Mouse (Mus musculus): ENCODE measurements at regions not wholly inside any gene's neighbourhood (a gene's known extent, or its start where the extent isn't known, plus 50 kb on each side); places are given as distances from the start of the nearest gene placed in this dataset.

DNA sequence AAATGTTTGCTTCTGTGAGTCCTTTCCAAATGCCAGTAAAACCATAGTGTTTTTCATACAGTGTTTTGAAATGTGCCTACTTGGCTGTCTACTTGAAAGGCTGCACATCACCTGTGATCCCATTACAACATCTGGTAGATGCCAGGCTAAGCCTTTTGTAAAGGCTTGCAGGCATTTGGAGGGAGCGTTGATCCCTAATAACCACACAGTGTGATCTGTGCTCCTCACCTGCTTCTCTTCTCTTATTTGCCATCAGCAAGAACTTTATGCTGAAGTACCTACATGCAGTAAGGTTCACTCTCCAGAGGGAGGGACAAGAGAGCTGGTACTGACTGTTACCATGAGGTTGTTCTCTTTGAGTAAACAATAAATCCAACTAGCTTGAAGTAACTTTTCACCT lies 1553.7 kb upstream of the Slc10a2 start:
- ATAC-seq = no peak
- 81% methylated on average over 1 of the region's 1 CpGs for WGBS
- H3K27me3 ChIP-seq (replicated peaks; ENCODE audit: control insufficient read depth, insufficient read depth, low read length) = no peaks in the 10 kb centered on the region
- H3K4me3 ChIP-seq (replicated peaks; ENCODE audit: low read length) = no peak overlapping the region
- H3K9ac ChIP-seq (replicated peaks; ENCODE audit: low read depth, low read length) = no peak overlapping the region
- no peaks in the 10 kb centered on the region for H3K9me3 ChIP-seq (ENCODE audit: control insufficient read depth, low read length)
- no peak overlapping the region for H3K4me2 ChIP-seq (ENCODE audit: low read length)
- H3K27ac ChIP-seq (ENCODE audit: low read length) = no peak overlapping the region
- no peaks in the 10 kb centered on the region for H3K36me3 ChIP-seq (ENCODE audit: control insufficient read depth, insufficient read depth)
- H3K4me1 ChIP-seq (replicated peaks; ENCODE audit: control insufficient read depth, insufficient read depth, low read length) = no peaks in the 10 kb centered on the region

DNA sequence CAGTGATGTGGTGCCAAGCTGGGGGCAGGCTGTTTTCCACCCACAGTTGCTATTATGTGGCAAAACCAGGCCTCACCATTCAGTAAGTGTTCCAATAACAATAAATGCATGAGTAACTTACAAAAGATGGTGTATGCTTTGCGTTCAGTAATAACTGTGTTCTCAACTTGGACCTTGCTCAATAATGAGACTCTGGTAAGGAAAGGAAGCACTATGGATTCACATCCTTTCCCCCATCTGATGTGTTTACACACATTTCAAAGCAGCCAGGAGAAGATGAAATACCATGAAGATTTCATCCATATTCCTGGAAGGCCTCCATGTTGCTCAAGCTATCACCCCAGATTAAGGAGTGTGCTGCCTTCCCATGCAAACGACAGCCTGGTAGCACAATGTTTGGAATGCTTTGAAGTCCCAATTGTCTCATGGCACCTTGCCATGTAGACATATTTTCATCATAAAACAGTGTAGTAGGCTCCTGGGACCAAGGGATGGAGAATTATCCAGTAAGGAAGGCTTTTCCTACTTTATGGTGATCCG lies 1552.4 kb upstream of the Slc10a2 start:
- Histone ChIP-seq H3K27me3 (replicated peaks; ENCODE audit: control insufficient read depth, insufficient read depth, low read length) (no peaks in the 10 kb centered on the region), H3K4me1 (replicated peaks; ENCODE audit: control insufficient read depth, insufficient read depth, low read length) (no peaks in the 10 kb centered on the region), H3K36me3 (ENCODE audit: control insufficient read depth, insufficient read depth) (no peaks in the 10 kb centered on the region), H3K4me3 (replicated peaks; ENCODE audit: low read length) (no peak overlapping the region), H3K4me2 (ENCODE audit: low read length) (no peak overlapping the region), H3K9me3 (ENCODE audit: control insufficient read depth, low read length) (no peaks in the 10 kb centered on the region), H3K27ac (ENCODE audit: low read length) (no peak overlapping the region), H3K9ac (replicated peaks; ENCODE audit: low read depth, low read length) (no peak overlapping the region)
- 49% methylated on average over 3 of the region's 3 CpGs for WGBS
- ATAC-seq = peak; percentile 65

DNA sequence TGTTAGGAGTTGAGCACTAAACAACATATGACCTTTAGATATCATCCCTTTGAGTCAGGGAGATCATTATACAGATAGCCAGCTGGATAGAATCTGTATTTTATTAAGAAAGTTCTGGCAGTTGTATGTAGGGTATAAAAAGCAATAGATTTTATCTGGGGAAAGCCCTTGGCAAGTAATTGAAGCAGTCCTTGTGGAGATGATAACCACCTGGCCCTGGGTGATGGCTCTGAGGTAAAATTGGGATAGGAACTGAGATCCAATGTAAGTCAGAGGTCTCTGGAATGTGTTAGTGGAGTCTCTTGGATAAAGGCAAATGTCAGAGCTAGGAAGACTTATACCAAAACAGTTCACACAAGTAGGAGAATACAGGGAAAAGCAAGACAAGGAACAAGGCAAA lies 1547.0 kb upstream of the Slc10a2 start:
- H3K4me2 ChIP-seq (ENCODE audit: low read length) = no peak overlapping the region
- H3K4me1 ChIP-seq (replicated peaks; ENCODE audit: control insufficient read depth, insufficient read depth, low read length) = no peaks in the 10 kb centered on the region
- H3K9ac ChIP-seq (replicated peaks; ENCODE audit: low read depth, low read length) = no peak overlapping the region
- H3K27me3 ChIP-seq (replicated peaks; ENCODE audit: control insufficient read depth, insufficient read depth, low read length) = no peaks in the 10 kb centered on the region
- no peak overlapping the region for H3K4me3 ChIP-seq (replicated peaks; ENCODE audit: low read length)
- no peaks in the 10 kb centered on the region for H3K9me3 ChIP-seq (ENCODE audit: control insufficient read depth, low read length)
- no peaks in the 10 kb centered on the region for H3K36me3 ChIP-seq (ENCODE audit: control insufficient read depth, insufficient read depth)
- ATAC-seq = no peak
- no peak overlapping the region for H3K27ac ChIP-seq (ENCODE audit: low read length)

DNA sequence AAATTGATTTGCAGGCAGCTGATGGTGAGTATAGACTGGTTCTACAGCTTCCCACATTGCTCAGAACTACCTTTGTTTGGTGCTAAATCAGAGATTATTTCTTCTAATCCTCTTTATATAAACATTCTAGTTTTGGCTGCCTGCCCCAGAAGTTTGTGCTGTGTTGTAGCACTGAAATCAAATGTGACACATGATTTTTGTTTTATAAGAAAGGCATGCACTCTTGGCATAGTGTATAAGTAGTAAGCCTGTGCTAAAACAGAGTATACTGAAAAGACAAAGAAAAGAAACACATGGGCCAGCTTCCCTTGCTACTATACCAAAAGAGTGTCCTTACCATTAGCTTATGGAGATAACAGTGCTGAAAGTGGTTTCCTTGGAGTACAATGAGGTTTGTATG lies 1542.9 kb upstream of the Slc10a2 start:
- H3K27ac ChIP-seq (ENCODE audit: low read length) = no peak overlapping the region
- H3K4me3 ChIP-seq (replicated peaks; ENCODE audit: low read length) = no peak overlapping the region
- no peaks in the 10 kb centered on the region for H3K36me3 ChIP-seq (ENCODE audit: control insufficient read depth, insufficient read depth)
- peaks cover 3% of the 10 kb centered on the region; the same call in 1 of the 2 replicates for H3K4me1 ChIP-seq (replicated peaks; ENCODE audit: control insufficient read depth, insufficient read depth, low read length)
- H3K27me3 ChIP-seq (replicated peaks; ENCODE audit: control insufficient read depth, insufficient read depth, low read length) = no peaks in the 10 kb centered on the region
- H3K9ac ChIP-seq (replicated peaks; ENCODE audit: low read depth, low read length) = no peak overlapping the region
- H3K9me3 ChIP-seq (ENCODE audit: control insufficient read depth, low read length) = no peaks in the 10 kb centered on the region
- no peak overlapping the region for H3K4me2 ChIP-seq (ENCODE audit: low read length)
- no peak for ATAC-seq

DNA sequence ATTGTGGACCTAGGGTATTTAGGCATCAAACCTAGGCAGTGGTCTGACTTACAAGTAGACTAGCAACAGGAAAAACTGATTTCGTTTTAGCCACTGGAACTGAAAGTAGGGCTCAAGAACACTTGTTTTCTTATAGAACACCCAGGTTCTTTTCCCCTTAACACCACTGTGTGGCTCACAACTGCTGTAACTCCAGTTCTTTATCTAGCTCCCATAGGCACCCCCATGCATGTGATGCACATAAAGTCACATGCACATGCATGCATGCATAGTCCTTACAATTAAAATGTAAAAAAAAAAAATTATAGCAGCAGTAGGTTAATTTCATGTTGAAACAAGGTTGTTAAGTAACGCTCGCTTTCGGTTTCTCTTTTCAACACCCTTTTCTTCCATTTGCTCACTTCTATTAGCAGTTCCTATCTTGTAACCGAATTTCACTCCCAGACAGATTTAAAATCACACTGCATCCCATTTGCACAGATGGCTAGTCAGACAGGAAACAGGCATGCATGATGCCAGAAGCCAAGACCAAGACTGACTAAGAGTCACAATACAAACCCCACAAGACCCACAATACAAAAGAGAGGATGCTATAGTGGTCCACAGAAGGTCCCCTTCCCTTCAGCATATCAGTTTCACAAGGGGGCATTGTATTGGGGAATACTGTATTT lies 1540.3 kb upstream of the Slc10a2 start:
- H3K4me3 ChIP-seq (replicated peaks; ENCODE audit: low read length) = no peak overlapping the region
- H3K27ac ChIP-seq (ENCODE audit: low read length) = peak overlapping the region; percentile 80
- H3K4me2 ChIP-seq (ENCODE audit: low read length) = no peak overlapping the region
- H3K9ac ChIP-seq (replicated peaks; ENCODE audit: low read depth, low read length) = no peak overlapping the region
- no peaks in the 10 kb centered on the region for H3K36me3 ChIP-seq (ENCODE audit: control insufficient read depth, insufficient read depth)
- ATAC-seq = peak; percentile 87
- 57% methylated on average over 5 of the region's 5 CpGs for WGBS
- H3K9me3 ChIP-seq (ENCODE audit: control insufficient read depth, low read length) = no peaks in the 10 kb centered on the region
- H3K27me3 ChIP-seq (replicated peaks; ENCODE audit: control insufficient read depth, insufficient read depth, low read length) = no peaks in the 10 kb centered on the region
- peaks cover 3% of the 10 kb centered on the region; the same call in 1 of the 2 replicates for H3K4me1 ChIP-seq (replicated peaks; ENCODE audit: control insufficient read depth, insufficient read depth, low read length)

DNA sequence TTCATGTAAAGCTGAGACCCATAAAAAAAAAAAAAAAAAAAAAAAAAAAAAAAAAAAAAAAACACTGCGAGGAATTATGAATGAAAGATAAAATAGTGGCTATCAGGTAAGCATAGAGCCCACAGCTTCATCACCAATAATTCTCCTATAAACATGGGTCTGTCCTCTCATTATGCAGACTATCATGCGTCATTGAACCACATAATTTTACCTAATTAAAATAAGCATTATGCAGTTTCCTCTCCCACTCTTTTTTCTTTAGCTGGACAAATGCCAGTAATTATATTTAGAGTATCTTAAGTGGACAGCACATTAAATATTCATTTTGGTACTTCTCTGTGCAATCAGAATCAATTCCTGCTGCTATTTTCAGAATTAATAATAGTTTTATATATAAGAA lies 1539.2 kb upstream of the Slc10a2 start:
- Histone ChIP-seq H3K4me2 (ENCODE audit: low read length) (no peak overlapping the region), H3K9ac (replicated peaks; ENCODE audit: low read depth, low read length) (no peak overlapping the region), H3K27ac (ENCODE audit: low read length) (no peak overlapping the region), H3K4me1 (replicated peaks; ENCODE audit: control insufficient read depth, insufficient read depth, low read length) (peaks cover 3% of the 10 kb centered on the region; the same call in 1 of the 2 replicates), H3K4me3 (replicated peaks; ENCODE audit: low read length) (no peak overlapping the region), H3K27me3 (replicated peaks; ENCODE audit: control insufficient read depth, insufficient read depth, low read length) (no peaks in the 10 kb centered on the region), H3K9me3 (ENCODE audit: control insufficient read depth, low read length) (no peaks in the 10 kb centered on the region), H3K36me3 (ENCODE audit: control insufficient read depth, insufficient read depth) (no peaks in the 10 kb centered on the region)
- ATAC-seq = 0 out of 2 replicates have a peak, but pooled peaks have one; percentile 33
- WGBS = 52% methylated on average over 2 of the region's 2 CpGs

DNA sequence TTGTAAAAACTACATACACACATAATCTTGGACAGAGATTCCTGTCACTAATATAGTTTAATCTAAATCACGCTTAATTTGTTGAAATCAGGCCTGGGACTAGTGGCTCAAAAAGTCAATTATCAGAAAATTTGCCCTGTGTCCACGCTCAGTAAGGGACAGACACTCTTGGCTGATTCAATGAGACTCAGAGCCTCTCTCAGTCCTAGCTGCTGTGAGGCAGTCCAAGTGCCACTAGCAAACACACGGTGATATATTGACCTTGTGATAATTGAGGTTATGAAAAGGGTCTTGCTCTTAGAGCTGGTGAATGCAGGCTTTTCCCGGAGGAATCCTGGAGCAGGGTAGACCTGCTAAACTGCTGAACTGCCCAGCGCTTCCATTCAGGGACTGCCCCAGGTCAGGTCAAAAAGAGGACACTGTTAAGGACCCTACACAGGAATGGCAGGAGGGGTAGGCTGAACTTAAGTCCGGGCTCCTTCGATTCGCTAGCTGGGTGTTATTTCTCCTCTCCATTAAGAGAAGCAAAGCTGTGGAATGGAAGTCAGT lies 1521.9 kb upstream of the Slc10a2 start:
- no peak for ATAC-seq
- WGBS = 82% methylated on average over 8 of the region's 8 CpGs
- Histone ChIP-seq H3K9me3 (ENCODE audit: control insufficient read depth, low read length) (no peaks in the 10 kb centered on the region), H3K27ac (ENCODE audit: low read length) (no peak overlapping the region), H3K4me2 (ENCODE audit: low read length) (no peak overlapping the region), H3K9ac (replicated peaks; ENCODE audit: low read depth, low read length) (no peak overlapping the region), H3K36me3 (ENCODE audit: control insufficient read depth, insufficient read depth) (no peaks in the 10 kb centered on the region), H3K27me3 (replicated peaks; ENCODE audit: control insufficient read depth, insufficient read depth, low read length) (no peaks in the 10 kb centered on the region), H3K4me3 (replicated peaks; ENCODE audit: low read length) (no peak overlapping the region), H3K4me1 (replicated peaks; ENCODE audit: control insufficient read depth, insufficient read depth, low read length) (no peaks in the 10 kb centered on the region)

DNA sequence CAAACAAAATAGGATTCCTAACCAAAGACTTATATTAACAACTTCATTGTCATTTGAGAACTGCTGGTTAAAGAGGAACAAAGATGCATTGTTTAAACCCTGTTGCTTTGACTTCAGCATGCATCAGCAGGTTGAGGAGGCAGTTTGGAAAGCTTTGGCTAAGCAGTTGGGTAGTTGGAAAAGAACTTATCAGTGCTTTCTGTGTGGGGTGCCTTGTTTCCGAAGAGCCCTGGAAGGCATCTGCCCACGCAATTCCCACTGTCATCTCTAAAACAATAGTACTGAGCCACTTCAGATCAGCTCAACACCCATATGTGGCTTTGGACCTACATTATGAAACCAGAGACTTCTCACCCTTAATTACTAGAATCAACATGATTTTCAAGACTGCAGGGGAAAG lies 1503.7 kb upstream of the Slc10a2 start:
- no peaks in the 10 kb centered on the region for H3K36me3 ChIP-seq (ENCODE audit: control insufficient read depth, insufficient read depth)

DNA sequence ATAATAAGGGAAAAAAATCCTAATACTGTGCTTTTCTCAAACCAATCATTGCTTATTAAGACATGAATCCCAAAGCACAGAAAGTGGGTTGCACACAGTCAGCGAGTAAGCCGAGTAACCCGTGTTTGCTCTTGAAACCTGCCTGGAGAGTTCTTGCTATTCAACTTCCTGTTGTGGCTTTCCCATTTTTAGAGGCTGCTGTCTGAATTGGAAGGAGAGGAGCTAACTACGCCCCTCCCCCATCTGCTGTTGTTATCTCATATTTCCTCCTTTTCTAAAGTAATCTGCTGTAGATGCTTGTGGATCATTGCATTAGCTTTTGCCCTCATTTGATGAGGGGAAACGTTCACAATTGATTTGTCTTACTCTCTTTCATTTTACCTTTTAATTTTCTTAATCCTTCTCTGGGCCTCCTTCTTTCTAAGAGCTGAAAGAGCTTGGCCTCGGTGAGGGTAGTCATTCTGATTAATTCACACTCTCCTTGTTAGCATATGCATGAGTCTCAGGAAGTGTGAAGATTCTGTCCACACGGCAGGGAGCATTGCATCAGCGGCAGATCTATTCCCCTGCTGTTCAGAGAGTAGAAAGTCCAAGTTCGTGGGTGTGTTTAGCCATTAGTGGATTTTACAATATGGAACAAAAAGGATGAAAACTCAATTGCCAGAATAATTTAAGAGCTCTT lies 1501.8 kb upstream of the Slc10a2 start:
- WGBS = 2% methylated on average over 9 of the region's 9 CpGs
- Histone ChIP-seq H3K9me3 (ENCODE audit: control insufficient read depth, low read length) (no peaks in the 10 kb centered on the region), H3K36me3 (ENCODE audit: control insufficient read depth, insufficient read depth) (no peaks in the 10 kb centered on the region), H3K27me3 (replicated peaks; ENCODE audit: control insufficient read depth, insufficient read depth, low read length) (no peaks in the 10 kb centered on the region), H3K4me1 (replicated peaks; ENCODE audit: control insufficient read depth, insufficient read depth, low read length) (peaks cover 11% of the 10 kb centered on the region), H3K4me2 (ENCODE audit: low read length) (no peak overlapping the region), H3K27ac (ENCODE audit: low read length) (peak overlapping the region; percentile 69), H3K9ac (replicated peaks; ENCODE audit: low read depth, low read length) (no peak overlapping the region), H3K4me3 (replicated peaks; ENCODE audit: low read length) (no peak overlapping the region)
- ATAC-seq = peak; percentile 95

More for the DNA sequence above, 1503.7 kb upstream of the Slc10a2 start:
- Histone ChIP-seq H3K4me1 (replicated peaks; ENCODE audit: control insufficient read depth, insufficient read depth, low read length) (peaks cover 11% of the 10 kb centered on the region), H3K27ac (ENCODE audit: low read length) (no peak overlapping the region), H3K9me3 (ENCODE audit: control insufficient read depth, low read length) (no peaks in the 10 kb centered on the region), H3K9ac (replicated peaks; ENCODE audit: low read depth, low read length) (no peak overlapping the region), H3K27me3 (replicated peaks; ENCODE audit: control insufficient read depth, insufficient read depth, low read length) (no peaks in the 10 kb centered on the region), H3K4me3 (replicated peaks; ENCODE audit: low read length) (no peak overlapping the region), H3K4me2 (ENCODE audit: low read length) (no peak overlapping the region)
- ATAC-seq = no peak
- 50% methylated on average over 2 of the region's 2 CpGs for WGBS

Measured in forebrain, embryonic 16.5 days (tissue).